Mouse (Mus musculus): ENCODE measurements at regions not wholly inside any gene's neighbourhood (a gene's known extent, or its start where the extent isn't known, plus 50 kb on each side); places are given as distances from the start of the nearest gene placed in this dataset.

GRCm38 (mm10) chr7:35958731-35959130 lies 155.9 kb upstream of the Zfp507 start:
- Histone ChIP-seq H3K4me3 (no peak overlapping the region), H3K27ac (no peak overlapping the region)
- intact Hi-C loops (cut with DNase I): no loop called here
- TF ChIP-seq CTCF (IDR thresholded peaks at IDR 0.05): peak; percentile 56
- no peak for DNase-seq

GRCm38 (mm10) chr7:35958052-35958451 lies 155.2 kb upstream of the Zfp507 start:
- intact Hi-C loops (cut with DNase I): no loop called here
- no peak for DNase-seq
- TF ChIP-seq CTCF (IDR thresholded peaks at IDR 0.05): no peak
- H3K4me3 ChIP-seq: no peak overlapping the region
- H3K27ac ChIP-seq: no peak overlapping the region

- DNase-seq: no peak
- intact Hi-C loops (cut with DNase I): no loop called here
- TF ChIP-seq CTCF (IDR thresholded peaks at IDR 0.05): no peak
- Histone ChIP-seq H3K27ac (no peak overlapping the region), H3K4me3 (no peak overlapping the region)
These were observed 146.0 kb upstream of the Zfp507 start for GRCm38 (mm10) chr7:35948794-35949193.

- TF ChIP-seq CTCF (IDR thresholded peaks at IDR 0.05): no peak
- DNase-seq: no peak
- intact Hi-C loops (cut with DNase I): no loop called here
- Histone ChIP-seq H3K4me3 (no peak overlapping the region), H3K27ac (no peak overlapping the region)
These were observed 145.6 kb upstream of the Zfp507 start for GRCm38 (mm10) chr7:35948389-35948788.

GRCm38 (mm10) chr7:35941086-35941485 lies 138.3 kb upstream of the Zfp507 start:
- DNase-seq: no peak
- no peak for TF ChIP-seq CTCF (IDR thresholded peaks at IDR 0.05)
- intact Hi-C loops (cut with DNase I): no loop called here
- Histone ChIP-seq H3K27ac (no peak overlapping the region), H3K4me3 (no peak overlapping the region)

GRCm38 (mm10) chr7:35938123-35938869 lies 135.5 kb upstream of the Zfp507 start:
- Histone ChIP-seq H3K4me3 (no peak overlapping the region), H3K27ac (no peak overlapping the region)
- no peak for DNase-seq
- intact Hi-C loops (cut with DNase I): no loop called here
- TF ChIP-seq CTCF (IDR thresholded peaks at IDR 0.05): no peak

- intact Hi-C loops (cut with DNase I): no loop called here
- no peak for DNase-seq
- Histone ChIP-seq H3K4me3 (no peak overlapping the region), H3K27ac (no peak overlapping the region)
- no peak for TF ChIP-seq CTCF (IDR thresholded peaks at IDR 0.05)
These were observed 123.9 kb upstream of the Zfp507 start for GRCm38 (mm10) chr7:35926749-35927148.

GRCm38 (mm10) chr7:35922582-35922981 lies 119.8 kb upstream of the Zfp507 start:
- no peak for DNase-seq
- Histone ChIP-seq H3K4me3 (no peak overlapping the region), H3K27ac (no peak overlapping the region)
- no peak for TF ChIP-seq CTCF (IDR thresholded peaks at IDR 0.05)
- intact Hi-C loops (cut with DNase I): no loop called here

GRCm38 (mm10) chr7:35920884-35921283 lies 118.1 kb upstream of the Zfp507 start:
- DNase-seq: no peak
- intact Hi-C loops (cut with DNase I): no loop called here
- TF ChIP-seq CTCF (IDR thresholded peaks at IDR 0.05): no peak
- Histone ChIP-seq H3K4me3 (no peak overlapping the region), H3K27ac (no peak overlapping the region)

GRCm38 (mm10) chr7:35920194-35920609 lies 117.4 kb upstream of the Zfp507 start:
- intact Hi-C loops (cut with DNase I): no loop called here
- DNase-seq: peak; percentile 77
- TF ChIP-seq CTCF (IDR thresholded peaks at IDR 0.05): no peak
- Histone ChIP-seq H3K4me3 (no peak overlapping the region), H3K27ac (no peak overlapping the region)

GRCm38 (mm10) chr7:35910109-35910706 lies 107.4 kb upstream of the Zfp507 start:
- H3K27ac ChIP-seq: no peak overlapping the region
- no peak for DNase-seq
- no peak for TF ChIP-seq CTCF (IDR thresholded peaks at IDR 0.05)
- no peak overlapping the region for H3K4me3 ChIP-seq
- intact Hi-C loops (cut with DNase I): no loop called here

- intact Hi-C loops (cut with DNase I): loop anchor here (2.0 kb wide), 1 partner anchor 1445 kb away; no protein-coding TSS in a partner anchor
- peak; percentile 76 for DNase-seq
- Histone ChIP-seq H3K27ac (no peak overlapping the region), H3K4me3 (peak overlapping the region; percentile 56)
- TF ChIP-seq CTCF (IDR thresholded peaks at IDR 0.05): peak; percentile 98
These were observed 99.2 kb upstream of the Zfp507 start for GRCm38 (mm10) chr7:35901942-35902381.

GRCm38 (mm10) chr7:35898701-35899445 lies 96.1 kb upstream of the Zfp507 start:
- H3K27ac ChIP-seq: no peak overlapping the region
- DNase-seq: no peak
- intact Hi-C loops (cut with DNase I): no loop called here
- TF ChIP-seq CTCF (IDR thresholded peaks at IDR 0.05): no peak
- no peak overlapping the region for H3K4me3 ChIP-seq

All from gastrocnemius, adult 2 months (tissue).